Mouse (Mus musculus) heart, embryonic 12.5 days (tissue): Measurements from ENCODE around the gene Hist1h2ab. TPM values are rescaled to one million over a fixed set of nuclear protein-coding genes. Genes with fewer than 3 reads are reported as not detected.
"Not testable (repeated sequence)": the region's sequence is repeated elsewhere in the genome, so short reads cannot be mapped to it uniquely, and the experiment has no call there.

Source experiments
- ATAC-seq: fragments of 200-750 bp; cut with Nextera tagmentation; 2 replicates; pipeline ENCODE4 v1.8.0; 2017; ENCODE audit warnings: moderate TSS enrichment, moderate library complexity; ENCODE audit not compliant: insufficient number of reproducible peaks, low FRiP score
- H3K27ac ChIP-seq: fragments of 300-500 bp; sonication (generic); 2 replicates; pipeline ENCODE4 v1.5.1; 2016; ENCODE audit warnings: mild to moderate bottlenecking, moderate library complexity; ENCODE audit not compliant: poor library complexity, severe bottlenecking
- H3K27me3 ChIP-seq: fragments of 300-500 bp; sonication (generic); replicated peaks from 2 replicates; pipeline ENCODE4 v1.6.1; 2016; ENCODE audit warnings: mild to moderate bottlenecking, moderate library complexity
- H3K36me3 ChIP-seq: fragments of 300-500 bp; sonication (generic); 2 replicates; pipeline ENCODE4 v1.6.1; 2016; ENCODE audit warnings: mild to moderate bottlenecking, moderate library complexity
- H3K4me1 ChIP-seq: fragments of 300-500 bp; sonication (generic); replicated peaks from 2 replicates; pipeline ENCODE4 v1.6.1; 2016; ENCODE audit warnings: mild to moderate bottlenecking
- H3K4me2 ChIP-seq: fragments of 300-500 bp; sonication (generic); 2 replicates; pipeline ENCODE4 v1.6.1; 2016; ENCODE audit warnings: mild to moderate bottlenecking, moderate library complexity
- H3K4me3 ChIP-seq: fragments of 300-500 bp; sonication (generic); 2 replicates; pipeline ENCODE4 v1.5.1; 2016; ENCODE audit warnings: mild to moderate bottlenecking
- H3K9ac ChIP-seq: fragments of 300-500 bp; sonication (generic); 2 replicates; pipeline ENCODE4 v1.6.1; 2016; ENCODE audit warnings: mild to moderate bottlenecking, moderate library complexity
- H3K9me3 ChIP-seq: fragments of 300-500 bp; sonication (generic); replicated peaks from 2 replicates; pipeline ENCODE4 v1.6.1; 2016; ENCODE audit warnings: mild to moderate bottlenecking, moderate library complexity
- WGBS: fragments of 180-500 bp; shearing (Covaris S2); methylation state at CpG from one replicate; pipeline ENCODE4 v1.1.7; 2016; 5-methylcytosine and 5-hydroxymethylcytosine counted together
- polyA plus RNA-seq: library from polyadenylated mRNA; unstranded; fragments of >200 nt; fragmentation: Nextera tagmentation; extraction: Ambion mirVana; gene quantifications from 2 replicates; pipeline ENCODE4 v1.2.1, GENCODE M21; 2016

Gene Hist1h2ab
- polyA plus RNA-seq, 1 experiment from 2014 or later = 16.7 TPM

DNA sequence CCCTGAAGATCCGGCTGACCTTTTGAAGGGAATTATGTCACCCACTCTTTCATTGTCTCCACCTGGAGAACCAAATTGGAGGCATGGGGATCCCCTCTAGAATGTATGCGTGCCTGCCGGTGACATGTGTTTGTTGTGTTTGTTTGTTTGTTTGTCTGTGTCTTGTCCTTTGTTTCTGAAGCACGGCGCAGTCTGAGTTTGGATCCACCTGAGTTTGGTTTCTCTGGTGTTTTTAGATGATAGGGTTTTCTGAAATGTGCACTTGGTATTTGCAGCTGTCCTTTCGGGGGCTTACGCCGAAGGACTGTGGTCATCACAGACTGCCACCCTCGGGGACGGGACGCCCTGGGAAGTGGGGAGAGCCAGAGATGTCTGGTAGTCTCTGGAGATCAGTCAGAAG lies 33.8 kb upstream of the Hist1h2ab start:
- no peaks in the 10 kb centered on the region for H3K27me3 ChIP-seq
- H3K4me3 ChIP-seq = no peak overlapping the region
- no peaks in the 10 kb centered on the region for H3K36me3 ChIP-seq
- no peak overlapping the region for H3K27ac ChIP-seq
- 40% methylated on average over 11 of the region's 11 CpGs for WGBS
- no peak overlapping the region for H3K4me2 ChIP-seq
- peaks cover 10% of the 10 kb centered on the region for H3K4me1 ChIP-seq
- H3K9me3 ChIP-seq = no peaks in the 10 kb centered on the region
- no peak for ATAC-seq
- no peak overlapping the region for H3K9ac ChIP-seq

DNA sequence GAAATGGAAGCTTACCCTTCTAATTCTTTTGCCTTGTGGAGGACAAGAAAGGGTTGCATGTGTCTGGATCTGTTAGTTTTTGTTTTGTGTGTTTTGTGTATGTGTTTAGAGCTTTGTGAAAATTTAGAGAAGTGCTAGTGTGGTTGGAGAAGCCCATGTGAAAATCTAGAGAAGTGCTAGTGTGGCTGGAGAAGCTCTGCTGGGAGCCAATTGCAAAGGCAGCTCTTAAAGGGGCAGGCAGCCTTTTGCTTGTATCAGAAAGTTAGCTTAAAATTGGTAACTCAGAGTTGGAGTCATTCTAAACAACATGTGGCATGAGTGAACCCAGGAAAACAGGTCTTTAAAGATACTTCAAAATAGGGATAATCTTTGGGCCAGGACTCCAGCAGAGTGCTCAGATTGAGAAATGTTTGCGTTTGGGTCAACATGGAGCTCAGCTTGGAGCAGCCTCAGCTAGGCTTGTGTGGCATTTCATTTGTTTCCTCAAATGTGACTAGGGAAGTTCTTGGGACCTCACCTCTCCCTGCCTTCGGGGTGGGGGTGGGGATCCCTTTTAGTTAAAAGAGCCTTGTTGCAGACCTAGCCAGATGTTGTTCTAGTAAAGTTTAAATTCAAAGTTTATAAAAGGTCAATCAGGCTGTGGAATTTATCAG lies 33.2 kb upstream of the Hist1h2ab start:
- H3K27me3 ChIP-seq, ATAC-seq, H3K4me2 ChIP-seq, H3K9me3 ChIP-seq, H3K9ac ChIP-seq, H3K4me3 ChIP-seq, H3K36me3 ChIP-seq, H3K27ac ChIP-seq: not testable (repeated sequence)
- H3K4me1 ChIP-seq = peaks cover 10% of the 10 kb centered on the region
- WGBS = 30% methylated on average over 2 of the region's 2 CpGs

DNA sequence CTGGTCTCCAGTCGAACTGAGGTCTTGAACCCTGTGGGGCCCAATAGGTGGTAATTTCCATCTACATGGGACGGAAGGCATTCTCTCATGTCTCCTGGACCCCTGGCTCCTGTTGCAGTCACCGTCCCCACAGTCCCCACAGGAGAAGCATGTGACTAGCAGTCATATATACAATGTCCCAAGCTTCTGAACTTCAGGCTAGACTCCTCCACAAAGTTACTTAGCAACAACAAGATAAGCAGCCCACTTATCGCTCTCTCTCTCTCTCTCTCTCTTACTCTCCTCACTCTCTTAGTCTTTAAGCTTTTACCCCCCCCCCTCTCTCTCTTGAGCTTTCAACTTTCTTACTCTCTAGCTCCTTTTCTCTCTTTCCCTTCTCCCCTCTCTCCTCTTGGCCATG lies 26.7 kb upstream of the Hist1h2ab start:
- H3K9me3 ChIP-seq = 0 out of 2 replicates have a peak, but pooled peaks cover 4% of the 10 kb centered on the region
- peak overlapping the region; percentile 13; the same call in 1 of the 2 replicates for H3K27ac ChIP-seq
- 40% methylated on average over 4 of the region's 4 CpGs for WGBS
- no peak overlapping the region for H3K9ac ChIP-seq
- peaks cover 23% of the 10 kb centered on the region for H3K4me1 ChIP-seq
- H3K36me3 ChIP-seq = no peaks in the 10 kb centered on the region
- ATAC-seq = no peak
- no peak overlapping the region for H3K4me3 ChIP-seq
- H3K4me2 ChIP-seq = 0 out of 2 replicates have a peak overlapping the region, but pooled peaks have one; percentile 2
- H3K27me3 ChIP-seq = no peaks in the 10 kb centered on the region

DNA sequence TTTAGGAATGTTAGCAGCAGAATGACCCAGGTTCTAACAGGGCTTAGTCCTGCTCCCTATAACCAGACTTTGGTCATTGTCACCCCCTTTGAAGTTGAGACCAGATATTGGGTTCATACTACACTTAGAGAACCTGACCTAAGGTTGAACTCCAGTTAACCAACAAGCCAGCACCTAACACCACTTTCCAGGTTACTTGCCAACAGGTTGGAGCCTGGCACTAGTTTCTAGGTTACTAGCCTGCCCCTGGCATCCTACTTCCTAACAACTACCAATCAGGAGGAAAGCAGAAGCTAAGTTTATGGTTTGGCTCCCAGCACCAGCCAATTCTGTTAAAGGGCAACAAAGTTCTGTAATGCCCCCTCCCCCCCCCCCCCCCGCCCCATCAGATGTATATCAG lies 25.7 kb upstream of the Hist1h2ab start:
- no peak for ATAC-seq
- Histone ChIP-seq H3K4me2 (no peak overlapping the region), H3K4me3 (no peak overlapping the region), H3K27ac (no peak overlapping the region), H3K9ac (no peak overlapping the region), H3K9me3 (0 out of 2 replicates have a peak, but pooled peaks cover 4% of the 10 kb centered on the region), H3K27me3 (no peaks in the 10 kb centered on the region; the same call in 1 of the 2 replicates), H3K4me1 (peaks cover 23% of the 10 kb centered on the region), H3K36me3 (no peaks in the 10 kb centered on the region)
- WGBS = 50% methylated on average over 1 of the region's 1 CpGs

DNA sequence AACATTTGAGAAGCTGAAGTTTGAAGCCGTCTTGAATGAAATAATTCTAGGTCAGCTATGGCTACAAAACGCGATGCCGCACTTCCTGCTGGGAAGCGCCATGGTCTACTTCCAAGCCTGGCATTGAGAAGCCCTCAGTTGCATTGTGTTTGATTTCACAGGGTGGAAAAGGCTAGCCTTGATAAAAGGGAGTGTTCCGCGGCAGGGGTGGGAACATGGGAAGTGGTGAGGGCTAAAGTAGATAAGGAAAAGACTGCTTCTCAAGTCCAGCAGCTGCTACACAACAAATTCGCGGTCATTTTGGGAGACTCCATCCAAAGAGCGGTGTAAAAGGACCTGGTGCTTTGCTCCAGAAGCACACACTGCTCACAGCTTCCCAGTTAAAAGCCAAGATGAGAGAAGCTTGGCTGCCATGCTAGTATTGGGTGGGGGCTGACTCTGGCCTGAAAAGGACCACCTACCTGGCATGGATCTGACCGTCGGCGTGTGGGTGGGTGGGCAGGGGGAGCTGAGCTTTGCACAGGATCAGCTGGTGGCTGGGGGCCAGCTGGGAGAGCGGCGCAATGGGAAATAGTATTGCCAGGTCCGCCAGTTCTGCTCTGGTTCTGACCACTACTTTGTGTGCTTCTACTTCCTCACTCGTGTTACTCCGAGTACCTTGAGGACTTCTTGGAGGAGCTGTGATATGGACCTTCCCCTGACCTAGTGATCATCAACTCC lies 22.3 kb upstream of the Hist1h2ab start:
- Histone ChIP-seq H3K4me3 (no peak overlapping the region), H3K36me3 (no peaks in the 10 kb centered on the region), H3K4me1 (peaks cover 27% of the 10 kb centered on the region), H3K27me3 (no peaks in the 10 kb centered on the region; the same call in 1 of the 2 replicates), H3K9ac (no peak overlapping the region), H3K27ac (no peak overlapping the region), H3K4me2 (no peak overlapping the region), H3K9me3 (no peaks in the 10 kb centered on the region)
- 71% methylated on average over 18 of the region's 18 CpGs for WGBS
- no peak for ATAC-seq

DNA sequence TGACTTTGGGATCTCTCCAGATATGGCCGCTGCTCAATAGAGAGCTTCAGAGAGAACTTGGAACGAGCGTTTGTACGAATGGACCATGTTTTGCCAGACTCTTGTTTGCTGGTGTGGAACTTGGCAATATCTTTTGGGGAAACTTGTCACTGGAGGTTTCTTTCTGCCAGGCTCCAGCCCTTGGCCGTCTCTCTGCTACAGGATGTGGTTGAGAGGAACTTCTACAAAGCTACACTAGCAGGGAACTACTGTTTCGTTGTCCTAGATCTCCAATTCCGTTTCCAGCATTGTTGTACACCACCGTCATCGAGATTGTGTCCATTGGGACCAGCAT lies 21.8 kb upstream of the Hist1h2ab start:
- Histone ChIP-seq H3K9me3 (no peaks in the 10 kb centered on the region), H3K27me3 (no peaks in the 10 kb centered on the region; the same call in 1 of the 2 replicates), H3K9ac (no peak overlapping the region), H3K4me1 (peaks cover 22% of the 10 kb centered on the region), H3K36me3 (no peaks in the 10 kb centered on the region), H3K27ac (no peak overlapping the region), H3K4me3 (no peak overlapping the region), H3K4me2 (no peak overlapping the region)
- ATAC-seq = no peak
- WGBS = 88% methylated on average over 9 of the region's 9 CpGs

DNA sequence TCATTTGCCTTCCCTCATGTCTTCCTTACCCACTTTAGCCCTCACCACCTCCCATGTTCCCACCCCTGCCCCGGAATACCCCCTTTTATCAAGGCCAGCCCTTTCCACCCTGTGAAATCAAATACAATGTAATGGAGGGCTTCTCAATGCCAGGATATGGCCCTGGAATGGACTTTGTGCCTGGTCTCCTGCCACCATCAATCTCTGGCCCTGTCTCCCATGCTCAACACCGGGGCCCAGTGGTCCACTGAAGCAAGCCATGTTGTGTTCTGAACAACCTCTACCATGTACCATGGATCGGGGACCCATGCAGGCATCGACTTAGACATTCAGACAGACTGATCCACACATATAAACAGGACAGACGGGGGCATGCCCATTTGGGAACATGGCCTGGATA lies 21.2 kb upstream of the Hist1h2ab start:
- H3K36me3 ChIP-seq = no peaks in the 10 kb centered on the region
- WGBS = 89% methylated on average over 5 of the region's 5 CpGs
- no peak overlapping the region for H3K4me3 ChIP-seq

DNA sequence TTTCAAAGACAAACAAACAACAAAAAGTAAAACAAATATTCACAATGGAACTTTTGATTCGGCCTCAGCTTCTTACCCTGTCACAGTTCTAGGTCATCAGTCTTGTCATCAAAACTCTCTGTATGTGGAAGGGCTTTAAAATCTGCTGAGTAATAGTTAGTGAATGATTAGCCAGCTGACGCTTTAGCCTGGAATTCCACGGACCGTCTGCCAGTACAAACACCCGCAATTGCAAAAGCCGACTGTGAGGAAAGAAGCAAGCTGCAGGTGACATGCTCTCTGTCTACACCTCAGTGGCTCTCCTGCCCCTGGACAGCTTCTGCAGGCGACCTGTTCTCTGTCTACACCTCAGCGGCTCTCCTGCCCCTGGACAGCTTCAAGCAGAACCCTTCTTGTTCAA lies 20.4 kb upstream of the Hist1h2ab start:
- Histone ChIP-seq H3K4me1 (peaks cover 10% of the 10 kb centered on the region), H3K4me2 (peak overlapping the region; percentile 39; the same call in 1 of the 2 replicates), H3K9me3 (no peaks in the 10 kb centered on the region), H3K4me3 (no peak overlapping the region), H3K27ac (no peak overlapping the region), H3K36me3 (no peaks in the 10 kb centered on the region), H3K27me3 (no peaks in the 10 kb centered on the region; the same call in 1 of the 2 replicates), H3K9ac (no peak overlapping the region)
- ATAC-seq = no peak
- WGBS = 18% methylated on average over 8 of the region's 8 CpGs

More for the DNA sequence above, 21.2 kb upstream of the Hist1h2ab start:
- Histone ChIP-seq H3K4me1 (peaks cover 16% of the 10 kb centered on the region), H3K27me3 (no peaks in the 10 kb centered on the region; the same call in 1 of the 2 replicates), H3K9ac (no peak overlapping the region), H3K27ac (no peak overlapping the region), H3K4me2 (no peak overlapping the region), H3K9me3 (no peaks in the 10 kb centered on the region)
- no peak for ATAC-seq

DNA sequence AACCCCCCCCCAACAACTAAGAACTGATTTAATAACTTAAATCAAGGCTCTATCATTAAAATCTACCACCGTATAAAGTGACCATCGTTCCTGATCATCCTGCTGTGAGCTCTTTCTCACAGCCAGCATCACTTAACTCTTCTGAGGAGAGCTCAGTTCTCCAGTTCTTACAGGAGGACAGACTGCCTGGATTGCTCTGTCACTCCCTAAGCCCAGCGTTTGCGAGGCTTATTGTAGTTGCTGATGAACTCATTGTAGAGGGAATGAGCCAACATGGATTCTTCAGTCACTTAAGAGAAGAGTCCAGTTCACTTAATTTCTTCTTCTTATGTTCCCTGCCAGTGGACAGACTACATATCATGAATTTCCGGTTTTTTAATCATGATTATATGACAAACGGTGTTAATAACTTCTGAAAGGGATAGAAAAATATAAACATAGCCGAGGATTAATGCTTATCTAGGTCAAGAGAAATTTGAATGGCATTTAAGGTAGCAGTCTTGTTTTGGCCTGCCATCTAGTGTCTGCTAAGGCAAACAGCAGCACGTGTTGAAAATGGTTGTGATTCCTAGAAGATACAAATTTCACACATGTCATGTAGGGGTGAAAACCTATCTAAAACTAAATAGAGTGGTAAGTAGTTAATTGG lies 18.6 kb upstream of the Hist1h2ab start:
- Histone ChIP-seq H3K9me3 (no peaks in the 10 kb centered on the region), H3K27me3 (no peaks in the 10 kb centered on the region; the same call in 1 of the 2 replicates), H3K4me3 (no peak overlapping the region), H3K27ac (no peak overlapping the region), H3K4me1 (peaks cover 10% of the 10 kb centered on the region), H3K4me2 (no peak overlapping the region), H3K9ac (no peak overlapping the region), H3K36me3 (no peaks in the 10 kb centered on the region)
- no peak for ATAC-seq
- WGBS = 24% methylated on average over 8 of the region's 8 CpGs

DNA sequence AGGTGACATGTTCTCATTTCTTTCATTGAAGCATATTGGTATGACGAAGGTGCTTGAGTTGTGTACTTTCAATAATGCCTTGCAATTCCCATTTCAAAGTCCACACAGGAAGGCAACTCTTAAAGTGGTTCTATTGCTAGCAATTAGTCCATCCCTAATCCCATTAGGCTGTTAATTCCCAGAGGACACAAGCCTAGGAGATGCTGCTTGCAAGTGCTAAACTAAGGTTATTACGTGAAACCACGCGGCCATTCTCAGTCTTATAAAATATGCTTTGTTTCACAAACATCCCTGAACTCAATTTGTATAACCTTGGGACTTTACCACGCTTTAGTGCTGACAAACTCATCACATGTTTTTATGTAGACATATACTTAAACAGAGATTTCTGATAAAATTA lies 13.8 kb upstream of the Hist1h2ab start:
- Histone ChIP-seq H3K9ac (no peak overlapping the region), H3K4me1 (peaks cover 7% of the 10 kb centered on the region), H3K4me2 (no peak overlapping the region), H3K27ac (no peak overlapping the region), H3K4me3 (no peak overlapping the region), H3K36me3 (no peaks in the 10 kb centered on the region), H3K9me3 (no peaks in the 10 kb centered on the region), H3K27me3 (no peaks in the 10 kb centered on the region)
- WGBS = 86% methylated on average over 5 of the region's 5 CpGs
- no peak for ATAC-seq

DNA sequence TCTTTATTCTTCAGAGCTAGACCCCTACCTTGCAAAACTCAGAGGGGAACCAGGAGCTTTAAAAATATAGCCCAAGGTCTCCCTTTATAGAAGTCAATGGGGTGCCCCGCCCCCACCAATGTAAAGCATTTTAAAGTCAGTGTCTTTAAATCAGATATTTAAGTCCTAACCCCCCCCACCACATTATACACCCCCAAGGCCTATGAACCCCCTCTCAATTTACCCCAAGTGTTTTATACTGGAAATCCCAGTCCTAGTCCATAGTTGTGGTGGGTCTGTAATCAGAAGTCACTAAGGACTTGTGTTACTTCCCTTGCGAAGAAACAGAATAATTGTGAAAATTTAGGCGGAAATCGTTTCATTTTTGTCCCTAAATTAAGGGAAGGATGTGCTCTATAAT lies 12.9 kb upstream of the Hist1h2ab start:
- Histone ChIP-seq H3K9ac (peak overlapping the region; percentile 96), H3K27ac (peak overlapping the region; percentile 100), H3K9me3 (no peaks in the 10 kb centered on the region), H3K4me3 (peak overlapping the region; percentile 68), H3K4me1 (peaks cover 7% of the 10 kb centered on the region), H3K36me3 (no peaks in the 10 kb centered on the region), H3K4me2 (peak overlapping the region; percentile 96), H3K27me3 (no peaks in the 10 kb centered on the region)
- no peak for ATAC-seq
- 19% methylated on average over 4 of the region's 4 CpGs for WGBS
